Mouse (Mus musculus) kidney, adult 2 months (tissue): ENCODE results near the gene Abi1.

Experiments used
- CTCF ChIP-seq: fragments of 200-500 bp; conservative IDR thresholded peaks from 2 replicates; pipeline ENCODE4 v1.5.1; 2011; ENCODE audit warnings: low read depth, mild to moderate bottlenecking, control low read depth, low read length, moderate library complexity, mixed read lengths; ENCODE audit not compliant: insufficient read depth, insufficient read length
- POLR2A ChIP-seq: fragments of 200-500 bp; IDR thresholded peaks from one replicate; pipeline ENCODE4 v1.6.1; 2011; ENCODE audit warnings: low read depth, low read length, control low read depth

- no peak for TF ChIP-seq POLR2A
- TF ChIP-seq CTCF, result no peak
These were observed 27.7 kb upstream of the Abi1 start, which contains the start of gene Acbd5 for GRCm38 (mm10) chr2:23067552-23068369.
